Mouse (Mus musculus): ENCODE data around the gene Dhrs1. TPM values are rescaled to one million over a fixed set of nuclear protein-coding genes. Genes with fewer than 3 reads are reported as not detected.

The Dhrs1 gene
- total RNA-seq, 1 experiment from 2014 or later, result 28.0 TPM

- ATAC-seq (ENCODE audit: extremely low read depth, insufficient number of reproducible peaks, low FRiP score, poor library complexity, severe bottlenecking), result peak; percentile 44; the same call in 1 of the 2 replicates
These were observed 17.4 kb downstream of the Dhrs1 start for GRCm38 (mm10) chr14:55727889-55728685.

- no peak for ATAC-seq (ENCODE audit: extremely low read depth, insufficient number of reproducible peaks, low FRiP score, poor library complexity, severe bottlenecking)
These were observed 19.2 kb downstream of the Dhrs1 start for GRCm38 (mm10) chr14:55726261-55726660.

- peak; percentile 61 for ATAC-seq (ENCODE audit: extremely low read depth, insufficient number of reproducible peaks, low FRiP score, poor library complexity, severe bottlenecking)
These were observed 21.0 kb downstream of the Dhrs1 start for GRCm38 (mm10) chr14:55724411-55724871.

- ATAC-seq (ENCODE audit: extremely low read depth, insufficient number of reproducible peaks, low FRiP score, poor library complexity, severe bottlenecking), result no peak
These were observed 22.1 kb downstream of the Dhrs1 start for GRCm38 (mm10) chr14:55723433-55723832.

- no peak for ATAC-seq (ENCODE audit: extremely low read depth, insufficient number of reproducible peaks, low FRiP score, poor library complexity, severe bottlenecking)
These were observed 23.0 kb downstream of the Dhrs1 start for GRCm38 (mm10) chr14:55722438-55722945.

- peak; percentile 72 for ATAC-seq (ENCODE audit: extremely low read depth, insufficient number of reproducible peaks, low FRiP score, poor library complexity, severe bottlenecking)
These were observed 23.6 kb downstream of the Dhrs1 start, which contains the start of gene Rabggta for GRCm38 (mm10) chr14:55721700-55722437. Gene Rabggta, minus strand, starts transcription at chr14:55722263.

GRCm38 (mm10) chr14:55721076-55721475, 24.4 kb downstream of the Dhrs1 start:
- no peak for ATAC-seq (ENCODE audit: extremely low read depth, insufficient number of reproducible peaks, low FRiP score, poor library complexity, severe bottlenecking)

GRCm38 (mm10) chr14:55720666-55721065, 24.8 kb downstream of the Dhrs1 start:
- ATAC-seq (ENCODE audit: extremely low read depth, insufficient number of reproducible peaks, low FRiP score, poor library complexity, severe bottlenecking), result no peak

GRCm38 (mm10) chr14:55719737-55720136, 25.8 kb downstream of the Dhrs1 start:
- ATAC-seq (ENCODE audit: extremely low read depth, insufficient number of reproducible peaks, low FRiP score, poor library complexity, severe bottlenecking), result no peak

GRCm38 (mm10) chr14:55716884-55717283, 28.6 kb downstream of the Dhrs1 start:
- ATAC-seq (ENCODE audit: extremely low read depth, insufficient number of reproducible peaks, low FRiP score, poor library complexity, severe bottlenecking), result no peak

GRCm38 (mm10) chr14:55716271-55716670, 29.2 kb downstream of the Dhrs1 start:
- ATAC-seq (ENCODE audit: extremely low read depth, insufficient number of reproducible peaks, low FRiP score, poor library complexity, severe bottlenecking), result no peak

- ATAC-seq (ENCODE audit: extremely low read depth, insufficient number of reproducible peaks, low FRiP score, poor library complexity, severe bottlenecking), result no peak
These were observed 30.6 kb downstream of the Dhrs1 start for GRCm38 (mm10) chr14:55714893-55715292.

- ATAC-seq (ENCODE audit: extremely low read depth, insufficient number of reproducible peaks, low FRiP score, poor library complexity, severe bottlenecking), result no peak
These were observed 31.8 kb downstream of the Dhrs1 start, which contains the start of gene Tgm1 for GRCm38 (mm10) chr14:55713729-55714122. Gene Tgm1, minus strand, starts transcription at chr14:55713926.

GRCm38 (mm10) chr14:55713007-55713728, 32.3 kb downstream of the Dhrs1 start:
- 0 out of 2 replicates have a peak, but pooled peaks have one; percentile 13 for ATAC-seq (ENCODE audit: extremely low read depth, insufficient number of reproducible peaks, low FRiP score, poor library complexity, severe bottlenecking)

GRCm38 (mm10) chr14:55711786-55712185, 33.7 kb downstream of the Dhrs1 start:
- no peak for ATAC-seq (ENCODE audit: extremely low read depth, insufficient number of reproducible peaks, low FRiP score, poor library complexity, severe bottlenecking)

GRCm38 (mm10) chr14:55709509-55709908, 36.0 kb downstream of the Dhrs1 start:
- no peak for ATAC-seq (ENCODE audit: extremely low read depth, insufficient number of reproducible peaks, low FRiP score, poor library complexity, severe bottlenecking)

GRCm38 (mm10) chr14:55707397-55707796, 38.1 kb downstream of the Dhrs1 start:
- no peak for ATAC-seq (ENCODE audit: extremely low read depth, insufficient number of reproducible peaks, low FRiP score, poor library complexity, severe bottlenecking)

GRCm38 (mm10) chr14:55706051-55706600, 39.4 kb downstream of the Dhrs1 start:
- no peak for ATAC-seq (ENCODE audit: extremely low read depth, insufficient number of reproducible peaks, low FRiP score, poor library complexity, severe bottlenecking)

- ATAC-seq (ENCODE audit: extremely low read depth, insufficient number of reproducible peaks, low FRiP score, poor library complexity, severe bottlenecking), result no peak
These were observed 42.7 kb downstream of the Dhrs1 start for GRCm38 (mm10) chr14:55702761-55703160.

All from neutrophil, adult 5-6 weeks (primary cell).